Mouse (Mus musculus): ENCODE data around the gene 1810049J17Rik. TPM values are rescaled to one million over a fixed set of nuclear protein-coding genes. Genes with fewer than 3 reads are reported as not detected.

1810049J17Rik gene
- total RNA-seq, 2 experiments from 2014 or later: 0.65 TPM; not detected in 1

Other genes with a start within 250 kb of the 1810049J17Rik start
- 100 to 1,000 TPM; 101 to 114 TPM for gene Zfr, start 204.1 kb downstream of the 1810049J17Rik start, total RNA-seq (2021)
- 10 to 100 TPM; 18.6 to 21.3 TPM for gene Mtmr12, start 116.9 kb downstream of the 1810049J17Rik start, total RNA-seq (2021)
- 10 to 100 TPM; 87.3 to 98.4 TPM for gene Golph3, start 449 bp downstream of the 1810049J17Rik start, total RNA-seq (2021)